Mouse (Mus musculus): ENCODE measurements around the gene Cyth3. TPM values are rescaled to one million over a fixed set of nuclear protein-coding genes. Genes with fewer than 3 reads are reported as not detected.

Cyth3 gene
- polyA plus RNA-seq, 1 experiment = 119 TPM

- TF ChIP-seq GATA1 (IDR thresholded peaks at IDR 0.05; ENCODE audit: low read length) = no peak
These were observed 16.4 kb downstream of the Cyth3 start for GRCm38 (mm10) chr5:143638516-143639270.

GRCm38 (mm10) chr5:143639329-143639728 is 17.1 kb downstream of the Cyth3 start:
- TF ChIP-seq GATA1 (IDR thresholded peaks at IDR 0.05; ENCODE audit: low read length) = no peak

- TF ChIP-seq GATA1 (IDR thresholded peaks at IDR 0.05; ENCODE audit: low read length) = peak; percentile 83
These were observed 17.6 kb downstream of the Cyth3 start for GRCm38 (mm10) chr5:143639810-143640209.

- no peak for TF ChIP-seq GATA1 (IDR thresholded peaks at IDR 0.05; ENCODE audit: low read length)
These were observed 19.3 kb downstream of the Cyth3 start for GRCm38 (mm10) chr5:143641503-143641902.

- no peak for TF ChIP-seq GATA1 (IDR thresholded peaks at IDR 0.05; ENCODE audit: low read length)
These were observed 20.1 kb downstream of the Cyth3 start for GRCm38 (mm10) chr5:143642262-143642831.

DNA sequence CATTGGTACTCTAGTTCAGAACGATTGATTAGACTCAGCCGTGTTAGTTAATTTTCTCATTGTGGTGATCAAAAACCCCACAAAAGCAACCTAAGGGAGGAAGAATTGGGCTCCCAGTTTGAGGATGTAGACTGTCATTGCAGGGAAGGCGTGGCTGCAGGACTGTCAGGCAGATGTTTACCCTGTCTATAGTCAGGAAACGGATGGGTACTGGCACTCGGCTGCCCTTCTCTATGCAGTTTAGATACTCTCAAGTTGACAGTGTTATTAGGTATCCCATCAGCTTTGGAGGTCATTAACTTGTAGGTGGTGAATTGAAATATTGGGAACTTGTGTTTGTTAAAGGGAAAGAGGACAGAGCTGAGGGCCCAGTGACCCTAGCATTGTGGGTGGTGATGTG is 23.7 kb downstream of the Cyth3 start:
- no peak for TF ChIP-seq GATA1 (IDR thresholded peaks at IDR 0.05; ENCODE audit: low read length)

DNA sequence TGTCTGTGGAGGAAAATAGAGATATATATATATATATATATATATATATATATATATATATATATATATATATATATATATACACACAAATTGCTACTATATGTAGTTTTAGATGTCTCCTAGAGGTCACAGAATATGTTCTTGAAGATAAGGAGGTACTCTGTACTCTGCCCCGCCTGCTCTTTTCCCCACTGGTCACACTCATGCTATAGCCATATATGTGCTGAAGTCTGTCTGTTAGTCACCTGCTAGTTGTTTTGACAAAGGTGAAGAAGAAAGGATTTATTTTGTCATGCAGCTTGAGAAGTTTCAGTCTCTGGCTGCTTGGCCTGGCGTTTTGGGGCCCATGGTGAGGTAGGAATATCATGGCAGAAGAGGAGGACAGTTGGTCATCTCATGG is 25.2 kb downstream of the Cyth3 start:
- TF ChIP-seq GATA1 (IDR thresholded peaks at IDR 0.05; ENCODE audit: low read length) = no peak

DNA sequence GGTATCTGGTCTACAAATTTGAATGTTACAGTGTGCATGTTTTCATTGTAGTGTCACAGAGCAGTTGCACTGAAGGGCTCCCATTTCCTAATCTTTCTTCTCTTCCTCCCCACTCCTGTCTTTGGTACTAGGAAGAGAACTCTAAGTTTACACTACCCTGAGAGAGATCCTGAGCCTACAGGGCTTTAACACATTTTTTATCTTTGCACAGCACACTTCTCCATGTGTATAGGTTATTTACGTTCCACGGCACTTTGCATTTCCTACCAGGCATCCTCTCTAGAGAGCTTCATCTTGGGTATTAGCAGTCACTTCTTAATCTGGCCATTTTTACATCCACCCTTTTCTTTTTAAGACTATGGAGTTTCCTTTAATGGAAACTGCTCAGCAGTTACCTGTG is 25.8 kb downstream of the Cyth3 start:
- no peak for TF ChIP-seq GATA1 (IDR thresholded peaks at IDR 0.05; ENCODE audit: low read length)

GRCm38 (mm10) chr5:143649168-143649567 is 26.9 kb downstream of the Cyth3 start:
- no peak for TF ChIP-seq GATA1 (IDR thresholded peaks at IDR 0.05; ENCODE audit: low read length)

GRCm38 (mm10) chr5:143651855-143652631 is 29.8 kb downstream of the Cyth3 start:
- no peak for TF ChIP-seq GATA1 (IDR thresholded peaks at IDR 0.05; ENCODE audit: low read length)

DNA sequence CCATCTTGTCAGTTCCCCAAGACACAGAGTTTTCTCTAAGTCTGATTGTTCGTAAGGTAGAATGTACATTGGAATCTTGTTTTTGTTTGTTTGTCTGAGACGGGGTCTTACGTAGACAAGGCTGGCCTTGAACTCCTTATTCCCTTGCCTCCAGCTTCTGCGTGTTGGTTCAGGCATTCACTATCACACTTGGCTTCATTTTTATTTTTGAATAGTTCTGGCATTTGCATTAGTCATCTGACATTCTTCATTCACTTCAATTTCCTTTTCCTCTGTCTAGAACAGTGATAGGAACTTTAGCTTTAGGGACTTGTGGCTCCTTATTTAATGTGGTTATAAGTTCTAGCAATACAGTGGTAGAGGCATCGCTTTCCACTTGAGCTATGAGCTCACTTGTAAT is 31.2 kb downstream of the Cyth3 start:
- no peak for TF ChIP-seq GATA1 (IDR thresholded peaks at IDR 0.05; ENCODE audit: low read length)

- peak; percentile 67 for TF ChIP-seq GATA1 (IDR thresholded peaks at IDR 0.05; ENCODE audit: low read length)
These were observed 32.6 kb downstream of the Cyth3 start for GRCm38 (mm10) chr5:143654670-143655510.

GRCm38 (mm10) chr5:143655511-143655943 is 33.3 kb downstream of the Cyth3 start:
- TF ChIP-seq GATA1 (IDR thresholded peaks at IDR 0.05; ENCODE audit: low read length) = no peak

DNA sequence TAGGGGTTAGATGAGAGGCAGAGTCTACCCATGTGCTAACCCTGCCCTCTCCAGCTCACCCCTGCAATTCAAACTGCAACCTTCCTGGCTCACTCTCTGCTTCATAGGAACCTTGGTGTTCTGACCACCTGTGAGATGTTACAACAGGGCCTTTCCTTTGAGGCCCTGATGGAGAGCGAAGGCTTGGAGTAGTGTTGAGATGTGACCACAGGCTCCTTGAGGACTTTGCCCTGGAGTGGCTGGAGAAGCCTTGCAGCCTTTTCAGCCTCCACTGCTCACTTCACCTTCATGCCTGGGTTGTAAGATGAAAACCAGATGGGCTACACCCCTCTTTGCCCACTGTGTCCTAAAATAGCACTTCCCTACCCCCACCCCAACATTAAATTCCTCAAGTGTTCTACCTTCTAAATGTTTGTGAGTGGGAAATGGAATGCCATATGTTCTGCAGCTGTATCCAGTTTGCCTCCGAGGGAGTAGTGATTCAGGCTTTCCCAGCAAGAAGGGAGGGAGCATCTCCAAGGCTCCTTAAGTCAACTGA is 34.5 kb downstream of the Cyth3 start:
- no peak for TF ChIP-seq GATA1 (IDR thresholded peaks at IDR 0.05; ENCODE audit: low read length)

DNA sequence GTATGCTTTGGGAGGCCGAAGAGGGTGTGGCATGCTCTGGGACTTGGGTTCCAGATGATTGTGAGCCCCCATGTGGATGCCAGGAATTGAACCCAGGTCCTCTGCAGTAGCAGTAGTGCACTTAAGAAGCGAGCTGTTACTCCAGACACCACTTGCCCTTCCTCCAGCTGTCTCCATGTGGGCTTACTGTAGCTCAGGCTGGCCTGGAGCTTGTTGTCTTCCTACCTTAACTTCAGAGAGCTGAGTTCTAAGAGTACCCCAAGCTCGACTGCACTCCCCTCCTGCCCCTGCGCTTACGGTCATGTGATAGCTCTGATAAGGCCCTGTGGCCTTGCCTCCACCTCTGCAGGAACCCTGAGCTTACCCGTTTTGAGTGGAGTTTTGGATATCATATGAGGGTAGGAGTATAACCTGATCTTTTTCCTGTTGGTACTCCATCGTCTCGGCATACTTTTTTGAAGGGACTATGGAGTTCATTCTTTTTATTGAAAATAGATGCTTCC is 36.8 kb downstream of the Cyth3 start:
- TF ChIP-seq GATA1 (IDR thresholded peaks at IDR 0.05; ENCODE audit: low read length) = no peak
